Mouse (Mus musculus) heart, embryonic 16.5 days (tissue): ENCODE measurements around the gene Heatr9. TPM values are rescaled to one million over a fixed set of nuclear protein-coding genes. Genes with fewer than 3 reads are reported as not detected.

Experiments
- ATAC-seq: fragments of 200-750 bp; cut with Nextera tagmentation; replicated peaks from 2 replicates; pipeline ENCODE4 v1.8.0; 2017; ENCODE audit warnings: moderate number of reproducible peaks; ENCODE audit not compliant: insufficient read depth, low FRiP score; ENCODE audit errors: extremely low read depth
- H3K27ac ChIP-seq: fragments of 300-500 bp; sonication (generic); 2 replicates; pipeline ENCODE4 v1.5.1; 2014; ENCODE audit warnings: mild to moderate bottlenecking, low read length, control low read depth, moderate library complexity
- H3K27me3 ChIP-seq: fragments of 300-500 bp; sonication (generic); 2 replicates; pipeline ENCODE4 v1.6.1; 2014; ENCODE audit warnings: low read length, mixed read lengths; ENCODE audit not compliant: control insufficient read depth, insufficient read depth
- H3K36me3 ChIP-seq: fragments of 300-500 bp; sonication (generic); 2 replicates; pipeline ENCODE4 v1.6.1; 2014; ENCODE audit not compliant: control insufficient read depth, insufficient read depth
- H3K4me1 ChIP-seq: fragments of 300-500 bp; sonication (generic); 2 replicates; pipeline ENCODE4 v1.6.1; 2014; ENCODE audit warnings: low read length, mixed read lengths; ENCODE audit not compliant: control insufficient read depth, insufficient read depth
- H3K4me2 ChIP-seq: fragments of 300-500 bp; sonication (generic); 2 replicates; pipeline ENCODE4 v1.6.1; 2014; ENCODE audit warnings: low read depth, mild to moderate bottlenecking, control low read depth, low read length
- H3K4me3 ChIP-seq: fragments of 300-500 bp; sonication (generic); 2 replicates; pipeline ENCODE4 v1.5.1; 2014; ENCODE audit warnings: mild to moderate bottlenecking, control low read depth, low read length
- H3K9ac ChIP-seq: fragments of 300-500 bp; sonication (generic); 2 replicates; pipeline ENCODE4 v1.6.1; 2014; ENCODE audit warnings: low read length, control low read depth
- H3K9me3 ChIP-seq: fragments of 300-500 bp; sonication (generic); replicated peaks from 2 replicates; pipeline ENCODE4 v1.6.1; 2016; ENCODE audit warnings: low read length; ENCODE audit not compliant: control insufficient read depth
- WGBS: fragments of 180-500 bp; shearing (Covaris S2); extraction: QIAGEN DNeasy Blood & Tissue Kit; methylation state at CpG from one replicate; pipeline ENCODE4 v1.1.7; 2014; 5-methylcytosine and 5-hydroxymethylcytosine counted together
- polyA plus RNA-seq: library from polyadenylated mRNA; unstranded; fragments of >200 nt; fragmentation: Nextera tagmentation; extraction: Ambion mirVana; gene quantifications from 2 replicates; pipeline ENCODE4 v1.2.1, GENCODE M21; 2015

Heatr9 gene
- polyA plus RNA-seq, 1 experiment from 2014 or later = 0.07 TPM

DNA sequence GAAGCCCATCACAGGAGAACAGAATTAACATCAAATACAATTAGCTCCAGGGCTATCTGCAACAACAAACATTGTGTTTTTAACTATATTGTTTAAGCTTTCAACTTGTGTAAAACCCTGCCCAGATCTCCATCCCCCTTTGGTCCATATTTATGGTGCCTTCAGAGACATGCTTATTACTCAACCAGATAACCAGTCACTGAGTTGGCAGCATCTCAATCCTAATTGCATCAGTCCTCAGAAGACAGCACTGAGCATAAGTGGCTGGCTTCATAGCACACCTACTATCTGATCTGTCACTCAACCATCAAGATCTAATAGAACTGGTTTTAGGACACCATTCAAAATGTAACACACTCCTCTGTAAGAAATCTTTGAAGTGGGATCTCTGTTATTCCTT, 12.5 kb downstream of the Heatr9 start:
- Histone ChIP-seq H3K27me3 (no peaks in the 10 kb centered on the region), H3K36me3 (peaks cover 9% of the 10 kb centered on the region), H3K9ac (no peak overlapping the region), H3K4me1 (peaks cover 6% of the 10 kb centered on the region; the same call in 1 of the 2 replicates), H3K4me3 (no peak overlapping the region), H3K27ac (no peak overlapping the region), H3K9me3 (no peaks in the 10 kb centered on the region), H3K4me2 (no peak overlapping the region)
- no peak for ATAC-seq

DNA sequence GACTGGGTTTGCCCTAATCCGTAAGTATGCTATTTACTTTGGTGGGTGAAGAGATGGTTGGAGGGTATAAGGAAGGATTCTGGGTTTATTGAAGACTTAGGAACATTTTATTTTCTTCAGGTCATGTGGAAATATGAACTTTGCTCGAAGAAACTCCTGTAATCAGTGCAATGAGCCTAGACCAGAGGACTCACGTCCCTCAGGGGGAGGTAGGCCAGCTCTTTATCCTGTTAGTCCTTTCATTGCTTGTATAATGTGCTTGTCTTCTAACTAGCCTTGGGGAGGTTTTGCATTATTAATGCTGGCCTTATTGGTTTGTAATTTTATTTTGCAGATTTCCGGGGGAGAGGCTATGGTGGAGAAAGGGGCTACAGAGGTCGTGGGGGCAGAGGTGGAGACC, 17.7 kb downstream of the Heatr9 start:
- H3K9me3 ChIP-seq = no peaks in the 10 kb centered on the region
- peaks cover 6% of the 10 kb centered on the region; the same call in 1 of the 2 replicates for H3K4me1 ChIP-seq
- no peak overlapping the region for H3K9ac ChIP-seq
- no peak for ATAC-seq
- 90% methylated on average over 5 of the region's 5 CpGs for WGBS
- H3K27ac ChIP-seq = no peak overlapping the region
- H3K4me2 ChIP-seq = no peak overlapping the region
- H3K27me3 ChIP-seq = no peaks in the 10 kb centered on the region
- no peak overlapping the region for H3K4me3 ChIP-seq
- peaks cover 34% of the 10 kb centered on the region for H3K36me3 ChIP-seq

DNA sequence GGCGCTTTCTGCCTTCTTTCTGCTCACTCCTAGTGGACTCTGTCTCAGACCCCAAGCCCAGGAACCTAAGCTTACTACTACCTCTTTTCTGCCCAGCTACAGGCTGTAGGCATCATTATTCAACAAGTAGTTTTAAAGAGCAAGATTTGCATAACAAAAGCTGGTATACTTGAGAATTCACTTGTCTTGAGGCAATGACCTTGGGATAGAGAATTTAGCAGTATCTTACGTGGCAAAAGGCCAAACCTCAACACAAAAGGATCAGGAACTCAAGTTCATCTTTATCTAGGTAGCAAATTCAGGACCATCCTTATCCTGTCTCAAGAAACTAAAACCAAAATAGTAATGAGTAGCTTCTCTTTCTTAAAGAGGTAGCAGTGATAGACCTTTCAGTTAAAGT, 26.4 kb downstream of the Heatr9 start:
- H3K9me3 ChIP-seq = no peaks in the 10 kb centered on the region
- no peak overlapping the region for H3K4me2 ChIP-seq
- peaks cover 6% of the 10 kb centered on the region; the same call in 1 of the 2 replicates for H3K36me3 ChIP-seq
- H3K9ac ChIP-seq = no peak overlapping the region
- H3K27ac ChIP-seq = no peak overlapping the region
- no peaks in the 10 kb centered on the region for H3K27me3 ChIP-seq
- 89% methylated on average over 2 of the region's 2 CpGs for WGBS
- H3K4me3 ChIP-seq = no peak overlapping the region
- ATAC-seq = no peak
- no peaks in the 10 kb centered on the region for H3K4me1 ChIP-seq

DNA sequence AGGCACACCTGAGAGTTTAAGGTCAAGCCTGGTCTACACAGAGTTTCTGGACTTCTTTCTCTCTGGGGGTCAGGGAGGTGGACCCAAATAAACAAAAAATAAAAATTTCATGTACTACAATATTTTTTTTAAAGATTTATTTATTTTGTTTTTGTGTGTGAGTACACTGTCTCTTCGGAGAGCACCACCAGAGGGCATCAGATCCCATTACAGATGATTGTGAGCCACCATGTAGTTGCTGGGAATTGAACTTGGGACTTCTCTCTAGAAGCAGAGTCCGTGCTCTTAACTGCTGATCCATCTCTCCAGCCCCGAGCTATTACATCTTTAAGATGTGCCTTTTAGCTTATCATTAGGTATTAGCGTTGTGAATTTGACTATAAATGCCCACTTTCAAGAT, 30.5 kb downstream of the Heatr9 start:
- Histone ChIP-seq H3K4me1 (no peaks in the 10 kb centered on the region), H3K27ac (no peak overlapping the region), H3K9ac (no peak overlapping the region), H3K36me3 (peaks cover 14% of the 10 kb centered on the region), H3K9me3 (no peaks in the 10 kb centered on the region), H3K4me2 (no peak overlapping the region), H3K27me3 (no peaks in the 10 kb centered on the region), H3K4me3 (no peak overlapping the region)
- 84% methylated on average over 4 of the region's 4 CpGs for WGBS
- no peak for ATAC-seq

DNA sequence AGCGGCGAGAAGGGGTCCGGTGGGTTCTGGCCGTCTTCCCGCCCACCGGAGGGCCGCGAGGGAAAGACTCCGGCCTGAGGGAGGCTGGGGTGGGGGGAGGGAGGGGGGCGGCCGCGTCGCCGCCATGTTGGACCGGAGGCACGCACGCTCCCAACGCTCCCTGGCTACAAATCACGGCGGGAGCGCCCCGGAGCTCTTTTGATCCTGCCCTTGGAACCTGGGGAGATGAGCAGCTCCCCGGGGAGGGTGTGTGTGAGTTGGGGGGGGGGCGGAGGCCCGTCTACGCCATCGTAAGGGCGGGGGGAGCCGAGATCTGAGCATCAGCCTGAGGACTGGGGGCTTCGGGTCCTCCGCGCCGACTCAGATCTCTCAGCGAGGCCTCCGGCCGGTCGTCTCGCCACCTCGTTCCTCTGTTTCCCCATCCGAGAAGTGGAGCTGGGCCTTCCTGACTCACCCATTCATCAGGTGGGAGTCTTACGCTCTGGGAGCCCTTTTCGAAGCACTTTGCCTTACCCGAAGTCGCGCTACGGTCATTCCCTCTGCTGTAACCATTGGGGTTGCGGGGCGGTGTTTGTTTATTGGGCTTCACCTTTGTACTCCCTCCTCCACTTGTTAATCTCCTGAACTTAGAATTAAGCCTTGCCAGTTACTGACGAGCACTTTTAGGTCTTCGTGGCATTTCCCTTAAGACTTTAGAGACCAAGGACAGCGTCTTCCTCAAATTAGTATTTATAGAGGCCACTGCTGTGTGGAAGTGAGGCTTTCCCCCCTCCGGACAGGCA, 48.5 kb downstream of the Heatr9 start:
- H3K9ac ChIP-seq = peak overlapping the region; percentile 93
- under 1% methylated on average over 45 of the region's 52 CpGs for WGBS
- H3K27ac ChIP-seq = peak overlapping the region; percentile 92
- peak overlapping the region; percentile 79 for H3K4me2 ChIP-seq
- H3K9me3 ChIP-seq = peaks cover 4% of the 10 kb centered on the region
- no peaks in the 10 kb centered on the region for H3K36me3 ChIP-seq
- H3K27me3 ChIP-seq = no peaks in the 10 kb centered on the region
- peaks cover 27% of the 10 kb centered on the region for H3K4me1 ChIP-seq
- ATAC-seq = peak; percentile 78
- peak overlapping the region; percentile 81 for H3K4me3 ChIP-seq

DNA sequence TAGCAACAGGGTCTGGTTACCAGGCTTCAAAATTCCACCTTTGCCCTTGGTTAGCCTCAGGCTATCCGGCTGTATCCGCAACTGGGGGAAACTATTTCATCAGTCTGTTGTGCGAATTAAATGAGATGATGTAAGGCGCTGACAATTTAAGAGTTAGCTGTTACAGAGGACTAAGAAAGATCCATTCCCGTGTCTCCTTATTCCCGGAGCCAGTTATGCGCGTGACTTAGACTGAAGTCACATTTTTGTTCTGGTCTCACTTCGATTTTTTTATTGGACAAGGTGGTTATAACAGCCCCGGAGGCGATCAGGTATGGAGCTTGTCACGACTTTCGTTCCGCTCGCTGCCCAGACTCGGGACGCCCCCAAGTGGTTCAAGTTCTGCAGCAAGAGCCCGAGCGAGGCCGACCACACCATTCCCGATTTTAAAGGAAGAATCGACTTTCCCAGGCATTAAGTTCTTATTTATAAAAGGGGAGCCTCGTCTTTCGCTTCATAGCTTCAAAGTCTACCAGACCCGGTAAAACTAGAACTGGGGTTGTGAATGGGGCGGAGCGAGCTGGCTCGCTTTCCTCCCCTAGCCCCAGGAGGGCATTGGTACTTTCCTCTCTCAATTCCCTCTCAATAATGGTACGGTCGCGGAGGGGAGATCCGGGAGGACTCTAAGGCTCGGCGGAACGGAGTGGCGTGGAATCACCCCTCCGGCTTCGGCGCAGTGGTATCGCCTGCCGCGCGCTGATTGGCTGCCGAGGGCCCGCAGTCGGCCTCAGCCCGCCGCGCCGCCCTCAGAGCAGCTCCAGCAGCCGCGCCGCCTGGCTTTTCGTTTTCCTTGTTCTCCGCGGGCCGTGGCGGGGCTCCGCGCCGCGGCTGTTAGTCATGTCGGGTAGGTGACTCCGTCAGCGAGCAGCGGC, 49.4 kb downstream of the Heatr9 start, which contains the start of gene Taf15:
Gene Taf15 (plus strand): TSS at position 763 of the 911 bp plus-strand sequence.
- Histone ChIP-seq H3K9me3 (peaks cover 4% of the 10 kb centered on the region), H3K4me2 (peak within 1 kb of the TSS; percentile 79), H3K4me1 (peaks cover 27% of the 10 kb centered on the region), H3K4me3 (peak within 1 kb of the TSS; percentile 81), H3K36me3 (no peaks in the 10 kb centered on the region), H3K27ac (peak within 1 kb of the TSS; percentile 92), H3K27me3 (no peaks in the 10 kb centered on the region), H3K9ac (peak within 1 kb of the TSS; percentile 93)
- peak; percentile 98 for ATAC-seq
- WGBS = under 1% methylated on average over 66 of the region's 66 CpGs

DNA sequence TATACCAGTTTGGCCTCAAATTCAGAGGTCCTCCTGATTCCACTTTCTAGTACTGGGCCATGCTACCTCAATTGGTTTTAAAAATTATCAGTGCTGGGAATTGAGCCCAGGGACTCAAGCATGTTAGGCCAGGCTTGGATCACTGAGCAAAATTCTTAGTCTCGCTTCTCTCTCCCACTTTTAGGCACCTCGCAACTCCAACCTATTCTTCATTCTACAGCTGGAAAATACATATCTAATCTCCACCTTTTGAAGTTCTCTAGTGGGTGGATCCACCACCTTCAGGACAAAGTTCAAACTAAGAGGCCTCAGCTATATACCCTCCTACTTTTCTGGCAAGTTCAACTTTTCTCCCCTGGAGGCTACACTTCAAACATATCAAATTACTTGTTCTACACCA, 50.2 kb downstream of the Heatr9 start:
- Histone ChIP-seq H3K36me3 (no peaks in the 10 kb centered on the region), H3K27me3 (no peaks in the 10 kb centered on the region), H3K27ac (no peak overlapping the region), H3K4me1 (peaks cover 31% of the 10 kb centered on the region), H3K9me3 (peaks cover 4% of the 10 kb centered on the region), H3K9ac (no peak overlapping the region; the same call in 1 of the 2 replicates), H3K4me3 (no peak overlapping the region), H3K4me2 (peak overlapping the region; percentile 67; the same call in 1 of the 2 replicates)
- no peak for ATAC-seq
- 76% methylated on average over 2 of the region's 2 CpGs for WGBS

DNA sequence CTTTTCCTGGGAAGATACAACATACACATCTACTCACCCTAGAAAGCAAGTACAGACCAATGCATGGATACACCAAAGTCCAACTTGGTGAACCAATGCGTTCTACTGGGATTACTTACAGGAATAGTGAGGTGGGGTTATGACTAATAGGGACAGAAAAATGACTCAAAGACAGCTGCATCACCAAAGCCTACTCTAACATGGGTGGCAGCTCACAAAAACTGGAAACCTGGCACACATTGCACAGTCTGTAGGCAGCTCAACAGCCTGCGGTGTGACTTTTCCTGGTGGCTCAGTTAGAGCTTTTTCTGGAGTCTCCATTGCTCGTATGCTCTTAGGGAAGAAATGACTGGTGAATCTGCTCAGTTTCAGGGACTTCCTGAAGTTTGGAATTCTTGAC, 53.2 kb downstream of the Heatr9 start:
- H3K9ac ChIP-seq = no peak overlapping the region
- no peaks in the 10 kb centered on the region for H3K36me3 ChIP-seq
- 90% methylated on average over 3 of the region's 3 CpGs for WGBS
- peaks cover 38% of the 10 kb centered on the region for H3K4me1 ChIP-seq
- H3K9me3 ChIP-seq = peaks cover 4% of the 10 kb centered on the region
- ATAC-seq = no peak
- no peak overlapping the region for H3K27ac ChIP-seq
- H3K27me3 ChIP-seq = peaks cover 9% of the 10 kb centered on the region
- H3K4me2 ChIP-seq = no peak overlapping the region
- no peak overlapping the region for H3K4me3 ChIP-seq
